Mouse (Mus musculus): Measurements from ENCODE around the gene Hacd3.

The Hacd3 gene

GRCm38 (mm10) chr9:64951161-64951657 is 70.3 kb downstream of the Hacd3 start, which contains the start of gene Slc24a1:
Gene Slc24a1, minus strand, starts transcription at chr9:64951607.
- DNase-seq (ENCODE audit: low spot score in 2 of 2): no peak

GRCm38 (mm10) chr9:64947483-64948095 is 73.9 kb downstream of the Hacd3 start:
- no peak for DNase-seq (ENCODE audit: low spot score in 2 of 2)

DNA sequence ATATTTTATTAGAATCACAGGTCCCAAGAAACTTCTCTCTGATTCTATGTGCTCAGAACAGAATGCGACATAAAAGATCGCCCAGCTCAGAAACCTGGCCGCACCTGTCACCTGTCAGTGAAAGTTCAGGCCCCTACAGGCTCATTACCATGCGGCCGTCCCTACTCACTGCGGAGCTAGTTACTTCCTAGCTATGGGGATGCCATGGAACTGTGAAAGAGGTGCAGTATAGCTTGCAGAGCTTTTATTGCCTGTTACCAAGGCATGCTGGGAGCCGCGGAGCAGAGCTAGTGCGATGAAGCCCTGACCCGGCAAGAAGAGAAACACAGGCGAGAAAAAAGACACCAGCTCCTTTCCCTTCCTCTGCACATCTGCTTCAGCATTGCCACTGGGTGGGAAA is 77.5 kb downstream of the Hacd3 start:
- DNase-seq (ENCODE audit: low spot score in 2 of 2): no peak

DNA sequence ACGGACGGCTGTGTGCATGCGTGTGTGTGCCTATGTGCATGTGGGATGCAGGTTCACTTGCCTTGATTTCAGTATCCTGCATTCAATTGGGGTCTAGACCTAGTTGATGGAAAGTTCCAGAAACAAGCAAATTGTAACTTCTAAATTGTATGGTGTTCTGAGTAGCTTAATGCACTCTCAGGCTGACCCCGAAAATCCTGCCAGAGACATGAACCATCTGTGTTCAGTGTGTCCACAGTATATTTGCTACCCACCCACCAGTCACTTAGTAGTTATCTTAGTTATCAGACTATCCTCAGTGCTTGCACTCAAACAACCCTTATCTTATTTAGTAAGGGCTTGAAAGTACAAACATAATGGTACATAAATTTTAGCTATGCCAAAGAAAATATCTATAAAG is 79.8 kb downstream of the Hacd3 start:
- no peak for DNase-seq (ENCODE audit: low spot score in 2 of 2)

GRCm38 (mm10) chr9:64940731-64941346 is 80.7 kb downstream of the Hacd3 start:
- DNase-seq (ENCODE audit: low spot score in 2 of 2): no peak

GRCm38 (mm10) chr9:64939790-64940189 is 81.7 kb downstream of the Hacd3 start:
- no peak for DNase-seq (ENCODE audit: low spot score in 2 of 2)

DNA sequence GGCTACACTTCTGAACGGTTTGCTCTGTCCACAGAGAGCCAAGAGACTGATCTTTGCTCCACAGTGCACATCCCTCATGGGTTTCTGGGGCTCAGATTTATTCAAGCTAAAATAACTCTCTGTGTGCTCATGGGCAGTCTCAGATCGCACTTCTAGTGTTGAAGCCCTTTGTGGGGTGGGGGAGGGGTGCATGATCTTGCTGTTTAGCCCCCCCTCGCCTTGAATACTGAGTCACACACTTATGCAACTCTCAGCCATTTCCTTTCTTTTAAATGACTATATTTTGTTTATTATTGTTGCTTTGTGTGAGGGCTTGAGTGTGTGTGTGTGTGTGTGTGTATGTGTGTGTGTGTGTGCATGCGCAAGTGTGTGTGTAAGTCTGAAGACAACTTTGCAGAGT is 82.2 kb downstream of the Hacd3 start:
- no peak for DNase-seq (ENCODE audit: low spot score in 2 of 2)

DNA sequence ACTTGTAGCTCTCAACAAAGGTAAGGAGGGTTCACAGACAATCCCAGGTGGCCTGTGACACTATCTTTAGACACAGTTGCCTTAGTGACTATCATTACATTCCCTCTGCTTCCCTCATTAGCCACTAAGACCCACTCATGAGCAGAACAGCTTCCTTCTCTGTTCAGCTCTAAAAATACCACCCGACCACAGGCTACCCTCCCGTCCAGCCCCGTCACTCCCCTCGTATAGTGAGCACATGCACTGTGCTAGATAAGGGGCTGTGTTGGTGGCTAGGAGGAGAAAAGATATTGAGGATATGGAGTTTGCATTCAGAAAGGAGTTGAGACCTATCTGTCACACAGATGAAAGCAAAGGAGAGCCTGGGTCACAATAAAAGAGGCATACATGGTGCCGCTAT is 83.0 kb downstream of the Hacd3 start:
- DNase-seq (ENCODE audit: low spot score in 2 of 2): no peak

- no peak for DNase-seq (ENCODE audit: low spot score in 2 of 2)
Observed at GRCm38 (mm10) chr9:64937491-64937890, 84.0 kb downstream of the Hacd3 start.
